Mouse (Mus musculus) heart, adult 2 months (tissue): ENCODE data around the gene Fxyd7.

ENCODE experiments used
- CTCF ChIP-seq: fragments of 200-600 bp; IDR thresholded peaks from 2 replicates; pipeline ENCODE4 v1.8.1; 2022; ENCODE audit warnings: antibody characterized with exemption, mild to moderate bottlenecking, moderate library complexity
- EP300 ChIP-seq: fragments of 200-500 bp; IDR thresholded peaks from 2 replicates; pipeline ENCODE4 v1.6.1; 2011; ENCODE audit warnings: low read depth, low read length, control low read depth; ENCODE audit not compliant: insufficient read depth

DNA sequence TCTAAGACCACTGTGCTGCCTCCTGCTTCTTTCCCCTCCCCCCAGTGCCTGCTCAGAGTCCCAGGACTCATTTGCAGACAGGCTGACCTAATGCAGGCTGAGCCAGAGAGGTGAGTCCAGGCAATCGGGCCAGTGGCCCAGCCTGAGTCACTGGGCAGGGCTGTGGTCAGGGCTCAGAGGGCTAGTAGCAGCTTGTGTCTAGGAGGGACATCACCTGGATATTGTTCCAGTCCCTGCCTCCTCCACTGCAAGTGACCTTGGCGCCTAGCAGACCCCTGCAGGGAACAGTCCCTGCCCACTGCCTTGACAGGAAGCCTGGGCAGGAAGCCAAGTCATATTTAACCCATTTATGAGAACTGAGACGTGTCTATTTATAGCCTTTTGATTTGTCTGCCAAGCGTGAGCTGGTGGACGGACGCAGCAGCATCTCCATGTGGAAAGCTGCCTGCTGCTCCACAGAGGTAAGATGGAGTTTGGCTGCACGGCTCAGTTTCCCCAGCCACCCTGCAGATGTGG is 50.7 kb downstream of the Fxyd7 start:
- no peak for TF ChIP-seq EP300
- TF ChIP-seq CTCF, result 0 out of 2 replicates have a peak, but pooled peaks have one; percentile 20
